Mouse (Mus musculus) limb, embryonic 11.5 days (tissue): ENCODE measurements at regions not wholly inside any gene's neighbourhood (a gene's known extent, or its start where the extent isn't known, plus 50 kb on each side); places are given as distances from the start of the nearest gene placed in this dataset.

Experiments used
- ATAC-seq: fragments of 200-750 bp; cut with Nextera tagmentation; 2 replicates; pipeline ENCODE4 v1.8.0; 2017; ENCODE audit warnings: low read depth; ENCODE audit not compliant: insufficient number of reproducible peaks, low FRiP score, low TSS enrichment
- DNase-seq: peaks from one replicate; pipeline ENCODE4 v3.0.0-alpha.2; 2015; ENCODE audit warnings: low spot score
- H3K27ac ChIP-seq: fragments of 300-500 bp; sonication (generic); replicated peaks from 2 replicates; pipeline ENCODE4 v1.5.1; 2014; ENCODE audit warnings: low read depth, mild to moderate bottlenecking, low read length
- H3K27me3 ChIP-seq: fragments of 300-500 bp; sonication (generic); 2 replicates; pipeline ENCODE4 v1.6.1; 2014; ENCODE audit warnings: mild to moderate bottlenecking, low read length, mixed read lengths; ENCODE audit not compliant: control insufficient read depth, insufficient read depth
- H3K36me3 ChIP-seq: fragments of 300-500 bp; sonication (generic); 2 replicates; pipeline ENCODE4 v1.6.1; 2014; ENCODE audit warnings: mild to moderate bottlenecking, low read length, moderate library complexity, mixed read lengths; ENCODE audit not compliant: control insufficient read depth, insufficient read depth
- H3K4me1 ChIP-seq: fragments of 300-500 bp; sonication (generic); 2 replicates; pipeline ENCODE4 v1.6.1; 2014; ENCODE audit warnings: low read length, mixed read lengths; ENCODE audit not compliant: control insufficient read depth, insufficient read depth
- H3K4me2 ChIP-seq: fragments of 300-500 bp; sonication (generic); 2 replicates; pipeline ENCODE4 v1.6.1; 2014; ENCODE audit warnings: low read depth, mild to moderate bottlenecking, moderate library complexity; ENCODE audit not compliant: severe bottlenecking
- H3K4me3 ChIP-seq: fragments of 300-500 bp; sonication (generic); 2 replicates; pipeline ENCODE4 v1.5.1; 2014; ENCODE audit warnings: low read depth, low read length
- H3K9ac ChIP-seq: fragments of 300-500 bp; sonication (generic); 2 replicates; pipeline ENCODE4 v1.6.1; 2014; ENCODE audit warnings: mild to moderate bottlenecking, low read length
- H3K9me3 ChIP-seq: fragments of 300-500 bp; sonication (generic); 2 replicates; pipeline ENCODE4 v1.6.1; 2016; ENCODE audit warnings: low read length; ENCODE audit not compliant: control insufficient read depth
- WGBS: fragments of 180-500 bp; shearing (Covaris S2); extraction: QIAGEN DNeasy Blood & Tissue Kit; methylation state at CpG from one replicate; pipeline ENCODE4 v1.1.7; 2014; 5-methylcytosine and 5-hydroxymethylcytosine counted together

DNA sequence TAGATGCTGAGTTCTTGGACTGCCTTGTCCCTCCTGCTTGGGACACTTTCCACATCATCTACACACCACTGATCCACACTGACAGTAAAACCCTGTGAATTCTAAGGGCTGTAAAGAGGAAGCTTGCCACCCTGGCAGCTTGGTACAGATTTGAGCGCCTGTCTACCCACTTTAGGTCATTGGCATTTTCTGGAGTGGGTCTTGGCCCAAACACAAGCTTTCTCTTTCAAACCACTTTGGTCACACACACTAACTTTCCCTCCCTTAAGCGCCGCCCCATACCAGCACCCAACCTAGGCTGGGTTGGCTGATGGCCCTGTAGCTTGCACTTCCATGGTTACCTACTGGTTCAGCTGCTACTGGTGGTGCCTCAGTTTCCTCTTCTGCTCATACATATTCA lies 55.6 kb upstream of the Fam180a start:
- Histone ChIP-seq H3K9ac (no peak overlapping the region), H3K27me3 (no peaks in the 10 kb centered on the region), H3K4me1 (0 out of 2 replicates have a peak, but pooled peaks cover 3% of the 10 kb centered on the region), H3K4me2 (no peak overlapping the region), H3K4me3 (no peak overlapping the region), H3K36me3 (no peaks in the 10 kb centered on the region), H3K27ac (no peak overlapping the region), H3K9me3 (no peaks in the 10 kb centered on the region)
- ATAC-seq (peak; percentile 24; the same call in 1 of the 2 replicates), DNase-seq (no peak)
- WGBS = 81% methylated on average over 3 of the region's 3 CpGs

DNA sequence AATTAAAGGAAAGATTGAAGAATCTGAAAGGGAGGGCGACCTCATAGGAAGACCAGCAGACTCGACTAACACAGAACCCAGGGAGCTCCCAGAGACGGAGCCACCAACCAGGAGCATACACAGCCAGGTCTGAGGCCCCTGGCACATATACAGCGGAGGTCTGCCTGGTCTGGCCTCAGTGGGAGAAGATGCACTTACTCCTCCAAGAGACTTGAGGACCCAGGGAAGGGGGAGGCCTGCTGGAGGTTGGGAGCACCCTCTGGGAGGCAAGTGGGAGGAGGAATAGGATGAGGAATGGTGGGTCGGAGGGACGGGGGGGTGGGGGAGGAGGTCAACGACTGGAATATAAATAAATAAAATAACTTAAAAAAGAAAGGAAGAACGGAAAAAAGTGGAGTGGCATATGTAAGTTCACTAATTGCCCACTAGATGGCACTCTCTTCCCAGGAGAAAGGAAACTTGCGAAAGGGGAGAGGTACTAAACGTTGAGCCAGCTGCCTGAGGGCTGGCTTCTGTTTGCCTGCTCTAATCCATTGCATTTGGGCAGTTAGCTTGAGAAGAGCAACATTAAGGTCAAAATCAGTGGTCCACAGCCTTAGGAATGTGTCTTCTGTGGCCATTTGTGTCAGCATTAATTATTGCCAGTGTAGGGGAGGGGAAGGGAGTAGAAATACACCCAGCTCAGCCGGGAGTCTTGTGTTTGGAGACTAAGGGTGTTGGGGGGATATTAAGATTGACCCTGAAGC lies 55.0 kb upstream of the Fam180a start:
- Histone ChIP-seq H3K36me3 (no peaks in the 10 kb centered on the region), H3K4me1 (0 out of 2 replicates have a peak, but pooled peaks cover 3% of the 10 kb centered on the region), H3K9me3 (no peaks in the 10 kb centered on the region), H3K4me2 (peak overlapping the region; percentile 26; the same call in 1 of the 2 replicates), H3K27me3 (no peaks in the 10 kb centered on the region), H3K9ac (no peak overlapping the region), H3K4me3 (no peak overlapping the region), H3K27ac (no peak overlapping the region)
- ATAC-seq (peak; percentile 69; the same call in 1 of the 2 replicates), DNase-seq (peak; percentile 53)
- WGBS = 25% methylated on average over 11 of the region's 11 CpGs

DNA sequence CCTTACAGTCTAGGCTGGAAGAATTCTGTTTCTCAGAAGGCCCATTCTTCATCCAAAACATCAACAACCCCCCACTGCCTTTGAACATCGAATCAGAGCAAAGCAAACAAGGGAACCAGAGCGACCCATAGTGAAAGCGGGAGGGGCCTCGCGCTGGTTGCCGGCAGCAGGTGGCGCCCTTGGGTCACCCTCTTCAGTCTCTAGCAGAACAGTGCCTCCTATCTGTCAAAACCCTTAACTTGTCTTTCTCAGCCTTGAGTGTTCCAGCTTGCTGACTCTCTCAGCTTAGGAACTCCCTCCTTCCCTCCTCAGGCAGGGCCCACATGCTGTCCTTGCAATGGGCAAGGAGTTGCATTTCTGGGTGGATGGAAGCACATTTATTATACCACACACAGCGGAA lies 53.9 kb upstream of the Fam180a start:
- Histone ChIP-seq H3K9ac (no peak overlapping the region), H3K4me3 (no peak overlapping the region), H3K27ac (no peak overlapping the region; the same call in 1 of the 2 replicates), H3K4me2 (0 out of 2 replicates have a peak overlapping the region, but pooled peaks have one; percentile 7), H3K9me3 (no peaks in the 10 kb centered on the region), H3K27me3 (no peaks in the 10 kb centered on the region), H3K36me3 (no peaks in the 10 kb centered on the region), H3K4me1 (0 out of 2 replicates have a peak, but pooled peaks cover 3% of the 10 kb centered on the region)
- ATAC-seq (no peak), DNase-seq (peak; percentile 85)
- WGBS = 8% methylated on average over 8 of the region's 8 CpGs

DNA sequence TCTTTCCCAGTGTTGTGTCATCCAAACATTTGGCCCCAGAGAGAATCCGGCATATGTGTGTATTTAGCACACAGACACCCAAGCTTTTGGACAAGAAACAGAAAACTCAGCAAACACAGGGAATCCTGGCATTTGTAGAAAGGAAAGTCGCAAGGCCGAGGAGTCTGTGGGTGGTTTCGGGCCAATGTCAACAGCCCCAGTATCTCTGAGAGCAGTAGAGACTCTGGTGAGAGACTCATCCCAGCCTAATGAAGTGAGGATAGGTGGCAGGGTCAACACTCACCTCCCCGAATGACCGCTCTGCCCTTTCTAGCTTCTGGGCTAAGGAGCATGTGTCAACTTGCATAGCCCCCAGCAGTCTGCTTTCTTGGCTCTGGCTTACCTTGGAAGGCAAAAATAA lies 52.9 kb upstream of the Fam180a start:
- WGBS = 93% methylated on average over 6 of the region's 6 CpGs

DNA sequence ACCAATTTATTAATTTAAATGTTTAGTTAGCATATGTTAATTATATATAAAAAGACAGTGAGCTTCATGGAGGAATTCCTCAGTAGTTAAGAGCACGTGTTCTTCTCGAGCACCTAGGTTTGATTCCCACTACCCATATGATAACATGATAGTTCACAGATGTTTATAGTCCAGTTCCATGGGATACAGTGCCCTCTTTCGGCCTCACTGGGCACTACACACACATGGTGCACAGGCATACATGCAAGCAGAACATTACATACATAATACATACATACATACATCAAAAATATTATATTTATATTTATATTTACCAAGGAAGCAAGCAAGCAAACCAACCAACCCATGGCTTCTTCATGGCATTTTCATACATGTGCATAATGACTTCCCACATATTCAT lies 51.6 kb upstream of the Fam180a start:
- WGBS = 88% methylated on average over 3 of the region's 3 CpGs
- Histone ChIP-seq H3K4me2 (no peak overlapping the region), H3K27ac (no peak overlapping the region)

More for the DNA sequence above, 52.9 kb upstream of the Fam180a start:
- H3K27me3 ChIP-seq = no peaks in the 10 kb centered on the region
- H3K9ac ChIP-seq = no peak overlapping the region
- H3K4me2 ChIP-seq = no peak overlapping the region
- H3K36me3 ChIP-seq = no peaks in the 10 kb centered on the region
- no peak overlapping the region for H3K4me3 ChIP-seq
- no peak for DNase-seq
- no peak overlapping the region; the same call in 1 of the 2 replicates for H3K27ac ChIP-seq
- H3K4me1 ChIP-seq = 0 out of 2 replicates have a peak, but pooled peaks cover 3% of the 10 kb centered on the region
- ATAC-seq = no peak
- H3K9me3 ChIP-seq = no peaks in the 10 kb centered on the region

DNA sequence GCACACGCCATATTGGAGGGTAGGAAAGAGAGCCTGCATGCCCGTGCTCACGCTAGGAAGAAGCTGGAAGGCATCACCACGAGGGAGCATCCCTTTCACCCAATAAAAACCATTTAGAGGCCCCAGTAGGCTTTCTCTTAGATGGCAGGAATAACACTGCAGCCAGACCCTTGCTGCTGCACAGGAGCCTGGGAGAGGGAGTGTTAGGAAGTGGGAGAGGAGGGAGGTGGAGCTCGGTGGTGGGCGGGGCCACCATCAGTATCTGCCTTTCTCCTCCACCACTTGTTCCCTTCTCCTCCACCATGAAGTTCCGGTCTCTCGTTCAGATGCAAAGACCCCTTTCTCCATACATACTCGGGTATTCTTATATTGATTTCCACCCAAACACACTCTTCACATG lies 50.6 kb upstream of the Fam180a start:
- H3K36me3 ChIP-seq = no peaks in the 10 kb centered on the region
- ATAC-seq (no peak), DNase-seq (no peak)
- H3K9ac ChIP-seq = no peak overlapping the region
- no peak overlapping the region for H3K27ac ChIP-seq
- 0 out of 2 replicates have a peak, but pooled peaks cover 3% of the 10 kb centered on the region for H3K4me1 ChIP-seq
- H3K9me3 ChIP-seq = no peaks in the 10 kb centered on the region
- no peak overlapping the region for H3K4me3 ChIP-seq
- no peak overlapping the region for H3K4me2 ChIP-seq
- H3K27me3 ChIP-seq = no peaks in the 10 kb centered on the region
- 74% methylated on average over 9 of the region's 9 CpGs for WGBS

More for the DNA sequence above, 51.6 kb upstream of the Fam180a start:
- H3K9me3 ChIP-seq = no peaks in the 10 kb centered on the region
- H3K27me3 ChIP-seq = no peaks in the 10 kb centered on the region
- H3K9ac ChIP-seq = no peak overlapping the region
- 0 out of 2 replicates have a peak, but pooled peaks cover 3% of the 10 kb centered on the region for H3K4me1 ChIP-seq
- ATAC-seq (no peak), DNase-seq (no peak)
- H3K4me3 ChIP-seq = no peak overlapping the region
- H3K36me3 ChIP-seq = no peaks in the 10 kb centered on the region
